Mouse (Mus musculus) intestine, postnatal 0 days (tissue): ENCODE measurements around the gene Dusp16. TPM values are rescaled to one million over a fixed set of nuclear protein-coding genes. Genes with fewer than 3 reads are reported as not detected.

Experiments used
- ATAC-seq: fragments of 200-750 bp; cut with Nextera tagmentation; 2 replicates; pipeline ENCODE4 v1.8.0; 2017; ENCODE audit warnings: mild to moderate bottlenecking, moderate TSS enrichment, moderate library complexity
- H3K27ac ChIP-seq: fragments of 300-500 bp; sonication (generic); 2 replicates; pipeline ENCODE4 v1.5.1; 2014; ENCODE audit warnings: mild to moderate bottlenecking, low read depth, low read length, moderate library complexity
- H3K27me3 ChIP-seq: fragments of 300-500 bp; sonication (generic); replicated peaks from 2 replicates; pipeline ENCODE4 v1.6.1; 2014; ENCODE audit warnings: low read length, mixed read lengths; ENCODE audit not compliant: control insufficient read depth, insufficient read depth
- H3K36me3 ChIP-seq: fragments of 300-500 bp; sonication (generic); 2 replicates; pipeline ENCODE4 v1.6.1; 2014; ENCODE audit warnings: mild to moderate bottlenecking, moderate library complexity; ENCODE audit not compliant: control insufficient read depth, insufficient read depth
- H3K4me1 ChIP-seq: fragments of 300-500 bp; sonication (generic); replicated peaks from 2 replicates; pipeline ENCODE4 v1.6.1; 2014; ENCODE audit warnings: antibody characterized with exemption, low read length, mixed read lengths; ENCODE audit not compliant: control insufficient read depth, insufficient read depth
- H3K4me2 ChIP-seq: fragments of 300-500 bp; sonication (generic); replicated peaks from 2 replicates; pipeline ENCODE4 v1.6.1; 2014; ENCODE audit warnings: low read depth, mild to moderate bottlenecking, moderate library complexity
- H3K4me3 ChIP-seq: fragments of 300-500 bp; sonication (generic); 2 replicates; pipeline ENCODE4 v1.5.1; 2014; ENCODE audit warnings: low read depth, low read length
- H3K9ac ChIP-seq: fragments of 300-500 bp; sonication (generic); 2 replicates; pipeline ENCODE4 v1.6.1; 2014; ENCODE audit warnings: mild to moderate bottlenecking, low read depth, low read length
- H3K9me3 ChIP-seq: fragments of 300-500 bp; sonication (generic); 2 replicates; pipeline ENCODE4 v1.6.1; 2016; ENCODE audit warnings: mixed run types; ENCODE audit not compliant: control insufficient read depth
- CTCF ChIP-seq: sonication (generic); IDR thresholded peaks from 2 replicates; pipeline ENCODE4 v1.5.1; 2016; ENCODE audit warnings: low read depth, mild to moderate bottlenecking, control low read depth, antibody characterized with exemption, moderate library complexity
- WGBS: fragments of 180-500 bp; shearing (Covaris S2); extraction: QIAGEN DNeasy Blood & Tissue Kit; methylation state at CpG from one replicate; pipeline ENCODE4 v1.1.7; 2014; 5-methylcytosine and 5-hydroxymethylcytosine counted together
- polyA plus RNA-seq: library from polyadenylated mRNA; unstranded; fragments of >200 nt; fragmentation: Nextera tagmentation; extraction: Ambion mirVana; gene quantifications from 2 replicates; pipeline ENCODE4 v1.2.1, GENCODE M21; 2015

The Dusp16 gene
- polyA plus RNA-seq, 1 experiment from 2014 or later: 6.7 TPM

DNA sequence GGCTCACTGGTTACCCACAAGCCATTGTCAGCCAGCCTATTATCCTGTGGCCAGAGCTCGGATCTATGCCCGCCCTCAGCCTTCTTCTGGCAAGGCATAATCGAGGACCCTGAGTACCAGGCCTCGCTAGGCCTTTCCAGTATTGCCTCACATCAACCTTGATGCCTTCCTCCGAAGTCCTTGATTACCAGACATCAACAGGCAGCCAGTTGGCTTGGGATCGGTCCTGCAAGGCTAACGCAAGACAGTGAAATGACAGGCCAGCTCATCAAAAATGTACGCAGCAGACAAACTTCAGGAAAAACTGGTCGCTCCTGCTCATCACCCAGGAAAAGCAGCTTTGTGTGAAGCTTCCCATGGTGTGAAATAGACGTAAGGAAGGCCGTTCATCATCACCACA, 15.4 kb upstream of the Dusp16 start:
- H3K9me3 ChIP-seq: no peaks in the 10 kb centered on the region
- no peak for TF ChIP-seq CTCF
- H3K4me3 ChIP-seq: no peak overlapping the region
- no peaks in the 10 kb centered on the region for H3K36me3 ChIP-seq
- no peak for ATAC-seq
- WGBS: 91% methylated on average over 11 of the region's 11 CpGs
- no peak overlapping the region for H3K4me2 ChIP-seq
- H3K27ac ChIP-seq: no peak overlapping the region
- H3K27me3 ChIP-seq: no peaks in the 10 kb centered on the region
- H3K4me1 ChIP-seq: no peaks in the 10 kb centered on the region
- H3K9ac ChIP-seq: no peak overlapping the region

DNA sequence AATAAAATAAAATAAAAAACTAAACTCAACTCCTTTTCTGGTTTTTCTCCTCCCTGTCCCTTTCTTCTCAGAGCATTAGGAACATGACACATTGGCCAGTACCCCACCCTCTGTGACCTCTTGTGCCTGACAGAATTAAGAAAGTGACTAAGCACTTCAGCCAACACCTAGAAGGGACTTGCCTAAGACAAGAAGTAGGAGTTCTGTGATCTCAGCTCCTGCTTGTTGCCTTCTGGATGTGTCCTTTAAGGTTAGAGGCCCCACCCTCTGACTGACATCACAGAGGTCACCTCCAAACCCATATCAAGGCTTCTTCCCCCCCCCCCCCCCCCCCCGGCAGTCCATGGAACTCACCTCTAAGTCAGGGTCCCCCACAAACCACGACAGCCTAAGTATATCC, 14.7 kb upstream of the Dusp16 start:
- no peak for TF ChIP-seq CTCF
- Histone ChIP-seq H3K4me2 (no peak overlapping the region), H3K4me3 (no peak overlapping the region), H3K27ac (no peak overlapping the region), H3K27me3 (no peaks in the 10 kb centered on the region), H3K36me3 (no peaks in the 10 kb centered on the region), H3K9me3 (no peaks in the 10 kb centered on the region), H3K9ac (no peak overlapping the region), H3K4me1 (no peaks in the 10 kb centered on the region)
- no peak for ATAC-seq
- 83% methylated on average over 1 of the region's 2 CpGs for WGBS

DNA sequence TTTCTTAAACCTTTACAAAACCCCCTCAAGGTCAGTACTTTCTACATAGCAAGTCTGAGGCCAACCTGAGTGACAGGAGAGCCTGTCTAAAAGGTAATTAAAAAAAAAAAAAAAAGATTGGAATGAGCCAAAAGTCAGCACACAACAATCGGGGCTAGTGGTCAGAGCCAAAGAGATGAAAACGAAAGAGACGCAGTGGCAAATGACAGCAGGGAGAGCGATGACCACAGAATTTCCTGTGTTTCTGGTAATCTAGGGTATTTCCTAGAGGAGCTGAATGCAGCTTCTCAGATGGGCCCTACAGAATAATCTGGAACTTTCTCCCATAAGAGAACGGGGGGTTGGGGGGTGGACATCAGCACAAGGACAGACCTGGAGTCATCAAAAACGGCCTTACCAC, 13.7 kb upstream of the Dusp16 start:
- Histone ChIP-seq H3K4me3 (no peak overlapping the region), H3K27me3 (no peaks in the 10 kb centered on the region), H3K4me2 (no peak overlapping the region), H3K27ac (no peak overlapping the region), H3K4me1 (no peaks in the 10 kb centered on the region), H3K9ac (no peak overlapping the region), H3K9me3 (no peaks in the 10 kb centered on the region), H3K36me3 (no peaks in the 10 kb centered on the region)
- no peak for TF ChIP-seq CTCF
- no peak for ATAC-seq
- WGBS: 83% methylated on average over 6 of the region's 6 CpGs

- H3K9me3 ChIP-seq: no peaks in the 10 kb centered on the region
- no peaks in the 10 kb centered on the region for H3K36me3 ChIP-seq
- no peak overlapping the region for H3K4me3 ChIP-seq
- no peak overlapping the region for H3K4me2 ChIP-seq
- TF ChIP-seq CTCF: no peak
- no peaks in the 10 kb centered on the region for H3K4me1 ChIP-seq
- H3K27ac ChIP-seq: no peak overlapping the region
- H3K9ac ChIP-seq: no peak overlapping the region
- WGBS: 56% methylated on average over 5 of the region's 5 CpGs
- no peak; the same call in 1 of the 2 replicates for ATAC-seq
- H3K27me3 ChIP-seq: no peaks in the 10 kb centered on the region
Observed at GRCm38 (mm10) chr6:134804736-134805277, 12.4 kb upstream of the Dusp16 start.

GRCm38 (mm10) chr6:134802641-134803043, 10.2 kb upstream of the Dusp16 start:
- no peak overlapping the region for H3K9ac ChIP-seq
- no peak overlapping the region for H3K4me2 ChIP-seq
- peak; percentile 89 for ATAC-seq
- H3K4me1 ChIP-seq: 0 out of 2 replicates have a peak, but pooled peaks cover 3% of the 10 kb centered on the region
- H3K9me3 ChIP-seq: no peaks in the 10 kb centered on the region
- TF ChIP-seq CTCF: no peak
- WGBS: 36% methylated on average over 9 of the region's 9 CpGs
- H3K36me3 ChIP-seq: no peaks in the 10 kb centered on the region
- no peak overlapping the region for H3K27ac ChIP-seq
- no peak overlapping the region for H3K4me3 ChIP-seq
- H3K27me3 ChIP-seq: no peaks in the 10 kb centered on the region

GRCm38 (mm10) chr6:134801483-134801882, 9.1 kb upstream of the Dusp16 start:
- Histone ChIP-seq H3K27ac (no peak overlapping the region), H3K4me3 (no peak overlapping the region), H3K4me2 (no peak overlapping the region), H3K9me3 (no peaks in the 10 kb centered on the region), H3K9ac (no peak overlapping the region), H3K4me1 (0 out of 2 replicates have a peak, but pooled peaks cover 3% of the 10 kb centered on the region), H3K27me3 (no peaks in the 10 kb centered on the region), H3K36me3 (no peaks in the 10 kb centered on the region)
- ATAC-seq: no peak
- no peak for TF ChIP-seq CTCF
- WGBS: 70% methylated on average over 1 of the region's 1 CpGs

DNA sequence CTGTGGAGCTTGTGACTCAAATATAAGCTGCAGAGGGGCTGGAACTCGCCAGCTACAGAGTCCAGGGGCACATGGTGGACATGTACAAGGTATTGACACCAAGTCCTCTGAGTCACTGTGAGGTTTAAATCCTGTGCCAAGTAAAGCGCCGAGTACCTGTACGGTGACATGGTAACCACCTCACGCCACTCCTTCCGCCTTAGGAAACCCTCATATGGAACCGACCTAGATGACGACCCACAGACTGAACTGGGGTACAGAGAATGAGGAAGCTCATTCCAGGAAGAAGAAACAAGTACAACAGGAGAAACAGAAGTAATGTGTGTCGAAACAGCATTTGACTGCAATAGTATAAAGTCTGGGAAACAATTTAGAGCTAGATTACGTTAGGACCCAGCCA, 3.9 kb upstream of the Dusp16 start:
- TF ChIP-seq CTCF: no peak
- no peaks in the 10 kb centered on the region for H3K27me3 ChIP-seq
- ATAC-seq: no peak
- H3K4me1 ChIP-seq: 0 out of 2 replicates have a peak, but pooled peaks cover 3% of the 10 kb centered on the region
- H3K4me3 ChIP-seq: no peak overlapping the region
- WGBS: 84% methylated on average over 10 of the region's 10 CpGs
- no peak overlapping the region for H3K27ac ChIP-seq
- no peak overlapping the region for H3K4me2 ChIP-seq
- no peaks in the 10 kb centered on the region for H3K9me3 ChIP-seq
- H3K9ac ChIP-seq: no peak overlapping the region
- no peaks in the 10 kb centered on the region for H3K36me3 ChIP-seq
